Mouse (Mus musculus) hematopoietic stem cell, adult 5-6 weeks (primary cell): Measurements from ENCODE around the gene Alkbh4. TPM values are rescaled to one million over a fixed set of nuclear protein-coding genes. Genes with fewer than 3 reads are reported as not detected.
"Not testable (repeated sequence)": the region's sequence is repeated elsewhere in the genome, so short reads cannot be mapped to it uniquely, and the experiment has no call there.

Experiments
- ATAC-seq, 2 experiments: fragments of 125-278 bp in 1 of 2; replicated peaks in 1 of 2; 2 replicates each; pipeline ENCODE4 v1.8.0; 2016 to 2017; ENCODE audit warnings: inconsistent platforms in 2 of 2, mild to moderate bottlenecking in 2 of 2, moderate number of reproducible peaks in 2 of 2, low read depth in 1 of 2, moderate TSS enrichment in 1 of 2; ENCODE audit not compliant: low FRiP score in 2 of 2, poor library complexity in 2 of 2, severe bottlenecking in 2 of 2, insufficient read depth in 1 of 2, low TSS enrichment in 1 of 2
- total RNA-seq: library from RNA; stranded (forward); fragments of 172-1452, 232-1000 nt; gene quantifications from 2 replicates; pipeline ENCODE4 v1.2.3, GENCODE M21; 2017

The Alkbh4 gene
- 6.6 and 12.6 TPM in 2 replicates for total RNA-seq

DNA sequence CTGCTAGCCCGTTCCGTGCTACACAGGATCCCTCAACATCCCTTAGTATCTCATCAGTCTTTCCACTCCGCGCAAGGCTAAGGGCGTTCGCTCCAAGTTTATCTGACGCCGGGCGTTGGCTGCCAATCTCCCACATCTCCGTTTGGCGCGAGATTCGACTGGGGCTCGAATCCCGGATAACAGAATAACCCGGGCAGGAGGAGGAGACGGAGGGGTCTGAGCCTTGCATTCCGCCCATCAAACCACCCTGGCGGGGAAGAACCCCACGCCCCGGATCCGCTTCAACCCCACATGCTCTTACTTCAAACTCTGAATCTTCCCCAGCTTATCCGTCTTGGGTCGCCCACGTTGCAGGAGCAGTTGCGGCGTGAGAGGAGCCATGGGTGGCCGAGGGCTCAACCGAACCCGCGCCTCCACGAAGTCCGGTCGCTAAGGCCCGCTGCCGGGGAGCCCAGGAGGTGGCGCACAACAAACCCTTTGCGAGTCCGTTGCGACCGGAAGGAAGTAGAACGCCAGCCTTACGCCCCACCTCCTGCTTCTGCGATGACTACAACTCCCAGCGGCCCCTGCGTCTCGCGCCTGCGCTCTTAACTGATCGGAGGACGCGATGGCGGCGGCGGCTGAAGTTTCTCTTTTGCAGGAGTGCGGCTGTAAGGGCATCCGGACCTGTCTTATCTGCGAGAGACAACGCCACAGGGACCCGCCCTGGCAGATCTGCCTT is at the start of gene Alkbh4, which contains the start of gene Lrwd1:
Gene Alkbh4, plus strand, starts transcription at position 576 of the 721 bp plus-strand sequence.
Gene Lrwd1, minus strand, starts transcription at position 504 of the 721 bp plus-strand sequence.
- ATAC-seq = peak; percentile 87 to 92

DNA sequence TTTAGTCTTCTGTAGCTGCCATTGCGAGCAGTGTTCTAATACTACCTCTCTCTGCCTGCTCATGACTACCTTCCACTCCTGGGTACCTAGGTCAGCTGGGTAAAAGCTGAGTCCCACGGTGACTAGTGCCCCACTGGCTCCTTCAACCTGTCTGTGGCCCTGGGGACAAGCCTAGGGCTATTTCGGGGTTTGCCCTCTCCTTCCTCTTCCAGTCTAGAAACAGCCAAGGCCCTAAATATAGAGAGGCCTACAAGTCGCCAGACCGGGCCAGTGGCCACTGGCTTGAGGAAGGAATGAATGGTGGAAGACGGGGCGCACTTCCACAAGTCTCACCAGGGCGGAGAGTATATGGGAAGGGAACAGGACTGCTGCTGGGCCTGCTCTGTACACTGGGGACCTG is 49.7 kb upstream of the Alkbh4 start:
- no peak for ATAC-seq

DNA sequence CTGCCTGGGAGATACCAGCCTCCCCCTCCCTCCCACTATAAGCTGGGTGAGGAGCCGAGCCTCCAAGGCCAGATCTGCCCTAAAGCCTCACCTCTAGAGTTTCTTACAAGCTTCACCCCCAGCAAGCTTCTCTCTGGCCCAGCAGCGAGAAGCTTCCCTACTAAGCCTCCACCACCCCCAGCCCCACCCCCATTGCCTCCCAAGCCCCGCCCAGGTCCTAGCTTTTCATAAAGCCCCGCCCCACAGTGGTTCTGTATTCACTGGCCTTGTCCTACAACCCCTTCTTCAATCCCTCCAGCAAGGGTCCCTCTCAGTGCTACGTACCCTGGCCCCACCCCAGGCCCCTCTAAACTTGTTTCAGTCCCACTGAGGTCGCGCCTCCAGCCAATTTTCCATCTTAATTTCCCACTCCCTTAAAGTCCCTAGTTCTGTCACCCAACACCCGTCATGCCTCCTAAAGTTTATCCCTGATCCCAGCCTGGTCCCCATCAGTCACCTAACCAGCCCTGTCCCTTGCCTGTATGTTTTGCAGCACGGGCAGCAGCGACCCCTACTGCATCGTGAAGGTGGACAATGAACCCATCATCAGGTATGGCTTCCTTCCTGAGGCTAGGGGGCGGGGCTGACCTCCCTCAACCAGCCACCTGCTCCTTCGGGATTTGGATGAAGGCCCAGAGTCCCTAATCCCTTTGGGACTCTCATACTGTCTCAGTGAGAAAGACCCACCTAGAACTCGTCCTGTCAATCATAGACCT is 46.9 kb upstream of the Alkbh4 start:
- no peak for ATAC-seq

DNA sequence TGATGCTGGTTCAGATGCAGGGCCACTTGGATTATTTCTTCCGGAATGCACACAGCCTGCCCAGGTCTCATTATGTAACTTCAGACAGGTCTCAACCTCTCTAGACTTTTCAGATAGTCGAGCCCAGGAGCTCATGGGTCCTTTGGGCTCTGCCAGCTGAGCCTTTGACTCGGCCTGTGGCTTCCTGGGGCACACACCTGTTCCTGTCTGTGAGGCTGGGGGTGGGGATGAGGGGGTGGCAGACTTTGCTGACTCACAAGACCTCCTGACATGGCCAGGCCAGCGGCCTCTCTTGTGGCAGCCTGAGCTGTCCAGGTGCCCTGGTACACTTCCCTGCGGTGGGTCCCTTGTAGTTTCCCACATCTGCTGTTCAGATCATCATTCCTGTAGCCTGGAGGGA is 44.0 kb upstream of the Alkbh4 start:
- no peak for ATAC-seq

DNA sequence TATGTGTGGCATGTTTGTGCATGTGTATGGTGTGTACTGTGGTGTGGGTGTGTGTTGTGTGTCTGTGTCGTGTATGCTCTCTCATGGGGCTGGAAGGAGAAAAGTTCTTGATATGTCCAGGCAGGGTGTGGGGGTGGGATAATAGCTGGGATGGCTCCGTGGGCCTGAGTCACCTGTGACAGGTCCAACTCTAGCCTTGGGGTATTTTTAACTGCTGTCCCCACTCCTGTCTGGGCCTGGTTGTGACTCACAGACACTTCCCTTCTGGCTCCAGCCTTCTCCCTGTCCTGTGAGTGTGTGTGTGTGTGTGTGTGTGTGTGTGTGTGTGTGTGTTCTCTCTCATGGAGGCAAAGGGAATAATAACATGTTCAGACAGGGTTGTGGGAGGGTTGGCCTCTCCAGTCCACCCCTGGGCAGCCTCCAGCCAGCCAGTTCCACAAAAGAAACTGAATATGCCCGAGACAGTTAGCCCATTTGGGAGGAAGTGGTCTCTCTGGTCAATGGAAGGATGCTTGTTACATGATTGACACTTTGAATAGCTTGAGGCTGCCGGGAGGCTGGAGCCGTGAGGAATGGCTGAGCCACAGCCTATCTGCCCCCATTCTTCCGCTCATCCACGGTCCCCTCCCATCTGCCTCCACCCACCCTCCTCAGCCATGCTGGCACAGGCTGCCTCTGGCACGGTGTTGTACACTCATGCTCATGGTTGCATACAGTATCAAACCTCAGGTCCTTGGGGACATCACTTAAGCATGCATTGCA is 41.5 kb upstream of the Alkbh4 start:
- peak; percentile 17 to 22; a peak in 1 of 4 replicates for ATAC-seq

DNA sequence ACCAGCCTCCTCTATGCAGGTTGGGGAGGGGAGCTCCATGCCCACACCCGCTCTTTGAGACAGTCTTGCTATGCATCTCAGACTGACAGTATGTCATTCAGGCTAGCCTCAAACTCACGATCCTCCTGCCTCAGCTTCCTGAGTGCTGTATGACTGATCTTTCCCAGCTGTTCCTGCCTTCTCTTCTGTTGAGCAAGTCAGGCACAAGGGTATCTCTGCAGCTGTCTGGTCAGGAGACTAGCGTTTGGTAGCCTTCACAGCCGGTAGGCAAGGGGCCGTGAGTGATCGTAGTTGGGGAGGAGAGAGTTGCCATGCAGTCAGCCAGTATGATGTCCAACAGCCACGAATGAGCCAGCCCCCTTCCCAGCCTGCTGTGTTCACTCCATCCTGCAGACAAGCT is 40.9 kb upstream of the Alkbh4 start:
- no peak for ATAC-seq

DNA sequence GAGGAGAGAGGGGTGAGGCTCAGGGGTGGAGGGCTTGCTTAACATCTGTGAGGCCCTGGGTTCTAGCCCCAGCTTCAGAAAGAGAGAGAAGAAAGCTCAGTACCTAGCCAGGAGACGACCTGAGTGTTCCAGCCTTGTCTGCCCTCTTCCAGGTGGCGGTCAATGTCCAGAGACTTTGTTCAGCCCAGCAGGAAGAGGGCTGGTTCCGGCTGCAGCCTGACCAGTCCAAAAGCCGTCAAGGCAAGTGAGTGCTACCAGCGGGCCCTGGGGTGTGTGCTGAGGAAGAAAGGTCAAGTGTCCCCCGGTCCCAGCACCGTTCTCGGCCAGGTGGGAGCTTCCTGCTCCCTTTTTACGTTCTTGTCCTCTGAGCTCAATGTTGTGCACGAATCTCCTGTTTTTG is 37.4 kb upstream of the Alkbh4 start:
- no peak for ATAC-seq

DNA sequence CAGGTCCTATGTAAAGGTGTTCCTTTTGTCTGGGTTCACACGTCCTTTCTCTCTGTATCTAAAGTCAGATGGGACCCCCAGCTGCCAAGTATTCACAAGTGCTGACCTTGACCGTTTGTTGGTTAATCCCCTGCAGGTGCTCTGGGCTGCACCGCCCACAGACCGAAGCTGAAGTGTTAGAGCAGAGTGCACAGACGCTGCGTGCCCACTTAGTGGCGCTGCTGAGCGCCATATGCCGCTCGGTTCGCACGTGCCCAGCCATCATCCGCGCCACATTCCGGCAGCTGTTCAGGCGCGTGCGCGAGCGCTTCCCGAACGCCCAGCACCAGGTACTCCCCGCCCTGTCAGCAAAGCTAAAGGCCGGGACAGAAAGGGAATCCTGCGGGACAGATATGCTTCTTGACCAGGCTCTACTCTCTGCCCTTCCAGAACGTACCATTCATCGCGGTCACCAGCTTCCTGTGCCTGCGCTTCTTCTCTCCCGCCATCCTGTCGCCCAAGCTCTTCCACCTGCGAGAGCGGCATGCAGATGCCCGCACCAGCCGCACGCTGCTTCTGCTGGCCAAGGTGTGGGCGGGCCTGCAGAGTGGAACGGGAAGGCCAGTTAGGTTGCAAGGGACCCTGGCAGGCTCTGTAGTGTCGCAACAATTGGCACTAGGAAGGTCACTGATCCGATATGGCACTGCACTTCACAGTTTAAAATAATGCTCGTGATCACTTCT is 33.7 kb upstream of the Alkbh4 start:
- ATAC-seq = peak; percentile 94 to 97

DNA sequence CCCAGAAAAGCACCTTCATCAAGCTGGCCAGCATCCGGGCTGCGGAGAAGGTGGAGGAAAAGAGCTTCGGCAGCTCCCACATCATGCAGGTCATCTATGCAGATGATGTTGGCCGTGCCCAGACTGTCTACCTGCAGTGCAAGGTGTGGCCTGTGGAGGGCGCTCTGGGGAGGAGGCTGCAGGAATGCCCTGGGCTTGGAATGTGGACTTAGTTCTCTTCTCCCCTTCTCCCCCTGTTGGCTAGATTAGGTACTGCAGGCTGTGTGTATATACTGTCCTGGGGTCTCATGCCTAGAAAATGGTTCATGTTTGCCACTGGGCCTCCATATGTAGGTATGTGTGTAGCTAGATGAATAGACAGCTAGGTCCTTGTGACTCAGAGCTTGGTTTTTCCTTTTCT is 31.4 kb upstream of the Alkbh4 start:
- ATAC-seq = no peak

DNA sequence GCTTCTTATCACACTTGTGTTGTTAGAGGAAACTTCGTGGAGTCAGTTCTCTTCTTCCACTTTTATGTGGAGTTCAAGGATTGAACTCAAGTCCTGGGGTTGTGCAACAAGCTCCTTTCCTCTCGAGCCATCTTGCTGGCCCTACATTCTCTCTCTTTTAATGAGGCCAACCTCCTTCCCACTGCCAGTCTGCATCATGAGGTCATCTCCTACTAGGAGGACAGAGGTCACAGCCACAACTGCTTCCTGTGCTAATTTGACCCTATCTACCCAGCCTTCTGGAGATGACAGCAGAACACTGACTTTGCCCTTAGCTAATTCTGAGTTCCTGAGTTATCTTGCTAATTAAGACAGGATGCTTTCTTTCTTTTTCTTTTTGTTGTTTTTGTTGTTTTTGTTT is 27.5 kb upstream of the Alkbh4 start:
- ATAC-seq = no peak

DNA sequence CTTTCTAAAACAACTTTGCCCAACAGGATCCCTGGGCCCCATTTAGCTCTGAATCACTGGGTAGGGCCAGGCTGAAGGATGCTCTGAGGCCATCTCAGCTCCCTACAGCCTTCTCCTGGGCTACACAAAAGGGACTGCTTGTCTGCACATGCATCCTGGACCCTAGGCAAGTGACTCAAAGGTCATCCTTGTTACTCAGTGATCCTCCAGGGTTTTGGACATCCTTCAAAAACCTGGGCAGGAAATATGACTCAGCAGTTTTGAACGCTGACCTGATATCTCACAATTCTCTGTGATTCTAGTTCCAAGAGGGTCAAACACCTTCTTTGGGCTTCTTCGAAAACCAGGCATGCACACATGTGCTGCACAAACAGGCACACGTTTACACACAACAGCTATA is 26.9 kb upstream of the Alkbh4 start:
- no peak for ATAC-seq

DNA sequence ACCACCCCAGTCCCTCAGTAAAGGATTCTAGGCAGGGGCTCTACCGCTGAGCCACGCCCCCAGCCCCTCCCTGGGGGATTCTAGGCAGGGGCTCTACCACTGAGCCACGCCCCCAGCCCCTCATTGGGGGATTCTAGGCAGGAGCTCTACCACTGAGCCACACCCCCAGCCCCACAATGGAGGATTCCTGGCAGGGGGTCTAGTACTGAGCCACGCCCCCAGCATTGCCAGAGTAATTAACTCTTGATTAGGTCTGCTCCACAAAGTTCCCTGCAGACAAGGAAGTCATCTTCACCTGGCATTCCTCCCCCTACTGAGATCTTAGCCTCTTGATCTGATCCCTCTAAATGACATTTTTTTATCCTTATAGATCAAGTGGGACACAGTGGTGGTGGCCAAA is 22.4 kb upstream of the Alkbh4 start:
- ATAC-seq = not testable (repeated sequence)

DNA sequence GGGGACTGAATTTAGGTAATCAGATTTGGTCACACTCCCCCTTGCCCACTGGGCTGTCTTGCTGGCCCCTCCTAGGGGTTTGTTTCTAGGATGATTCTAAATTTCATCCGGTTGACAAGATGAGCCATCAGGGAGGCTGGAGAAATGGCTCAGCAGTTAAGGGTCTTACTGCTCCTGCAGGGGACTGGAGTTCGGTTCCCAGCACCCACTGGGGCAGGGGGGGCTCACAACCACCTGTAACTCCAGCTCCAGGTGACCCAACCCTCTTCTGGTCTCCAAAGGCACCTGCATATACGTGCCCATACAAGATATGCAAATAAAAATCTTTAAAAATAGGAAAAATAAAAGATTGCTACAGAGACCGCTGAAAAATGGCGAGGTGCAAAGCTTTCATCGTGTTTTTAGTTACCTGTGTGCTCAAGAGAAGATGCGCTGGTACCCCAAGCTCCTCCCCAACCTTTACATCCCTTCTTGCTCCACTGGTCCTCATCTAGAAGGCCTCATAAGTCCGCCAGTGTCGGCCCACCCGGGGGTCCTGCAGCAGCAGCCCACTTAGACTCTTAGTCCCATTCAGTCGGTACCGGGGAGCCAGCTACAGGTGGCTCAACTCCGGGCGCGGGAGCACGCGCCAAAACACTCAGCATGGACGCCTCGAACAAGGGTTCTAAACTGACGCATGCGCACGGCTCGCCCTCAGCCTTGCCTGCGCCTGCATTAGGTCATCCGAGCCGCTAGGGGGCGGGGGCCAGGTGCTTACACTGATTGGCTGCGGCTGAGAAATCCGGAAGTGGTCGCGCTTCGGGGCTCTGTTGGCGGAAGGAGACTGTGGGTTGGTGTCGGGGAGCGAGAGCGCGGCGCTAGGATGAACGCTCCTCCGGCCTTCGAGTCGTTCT is 19.8 kb upstream of the Alkbh4 start, which contains the start of gene Polr2j:
Gene Polr2j, plus strand, starts transcription at position 741 of the 893 bp plus-strand sequence.
- ATAC-seq = peak; percentile 89 to 97

DNA sequence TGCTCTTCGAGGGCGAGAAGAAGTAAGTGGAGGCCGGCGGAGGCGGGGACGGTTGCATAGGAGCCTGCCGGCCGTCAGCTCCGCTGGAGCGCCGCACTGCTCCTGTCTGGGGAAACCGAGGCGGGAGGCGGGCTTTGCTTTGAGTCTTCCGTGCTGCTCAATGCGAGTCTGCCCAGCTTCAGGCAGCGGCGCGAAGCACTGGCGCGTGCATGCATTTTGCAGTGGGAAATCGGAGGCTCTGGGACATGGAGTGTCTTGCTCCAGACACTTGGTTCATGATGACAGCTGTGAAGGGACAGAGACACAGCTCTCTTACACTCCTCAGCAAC is 19.2 kb upstream of the Alkbh4 start:
- ATAC-seq = no peak

DNA sequence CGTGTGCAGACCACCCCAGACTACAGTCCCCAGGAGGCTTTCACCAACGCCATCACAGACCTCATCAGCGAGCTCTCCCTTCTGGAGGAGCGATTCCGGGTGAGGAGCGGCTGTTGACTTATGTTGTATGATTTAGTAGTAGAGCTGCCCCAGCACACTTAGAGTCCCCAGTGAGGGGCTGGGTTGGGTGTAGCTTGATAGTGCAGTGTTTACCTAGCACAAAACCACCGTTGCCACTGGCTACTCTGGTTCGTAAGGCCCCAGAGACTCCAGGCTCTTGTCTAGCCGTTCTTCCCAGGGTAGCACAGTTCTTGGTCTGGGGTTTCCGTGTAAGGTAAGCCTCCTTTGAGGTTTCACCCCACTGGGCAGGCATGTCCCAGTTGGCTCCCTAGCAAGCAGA is 13.8 kb upstream of the Alkbh4 start:
- ATAC-seq = no peak

DNA sequence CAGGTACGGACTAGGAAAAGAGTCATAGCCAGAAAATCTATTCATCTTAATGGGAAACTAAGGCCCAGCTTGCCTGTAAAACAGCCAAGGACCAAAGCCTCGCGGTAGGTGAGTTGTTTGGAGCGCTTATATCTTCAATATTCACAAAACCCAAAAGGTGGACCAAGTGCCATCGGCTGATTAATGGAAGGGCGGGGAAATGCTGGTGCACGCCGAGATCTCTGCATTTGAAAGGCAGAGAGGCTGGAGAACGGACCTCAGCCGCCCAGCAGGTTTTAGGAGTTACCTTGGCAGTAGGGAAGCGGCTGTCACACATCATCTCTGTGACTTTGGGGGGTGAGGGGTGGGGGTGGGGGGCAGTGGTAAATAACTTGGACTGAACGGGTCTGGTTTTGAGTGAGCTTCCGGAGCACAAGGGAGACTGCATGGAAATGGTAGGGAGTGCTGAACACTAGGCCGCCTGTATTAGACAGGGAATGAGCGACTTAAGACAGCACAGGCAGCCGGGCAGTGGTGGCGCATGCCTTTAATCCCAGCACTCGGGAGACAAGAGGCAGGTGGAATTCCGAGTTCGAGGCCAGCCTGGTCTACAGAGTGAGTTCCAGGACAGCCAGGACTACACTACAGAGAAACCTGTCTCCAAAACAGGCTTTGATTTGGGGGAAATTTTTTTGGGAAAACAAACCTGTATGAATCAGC is 495 bp downstream of the Alkbh4 start:
- peak in 1 of 2 experiments; percentile 3; a peak in 1 of 4 replicates for ATAC-seq
